Mouse (Mus musculus) G1E (cell line): ENCODE data around the gene Ddx25. TPM values are rescaled to one million over a fixed set of nuclear protein-coding genes. Genes with fewer than 3 reads are reported as not detected.

Experiments used
- ATAC-seq: 2 replicates; pipeline ENCODE4 v1.8.0; 2016; ENCODE audit warnings: mild to moderate bottlenecking; ENCODE audit not compliant: insufficient number of reproducible peaks, poor library complexity, low FRiP score, severe bottlenecking; ENCODE audit errors: extremely low read depth
- DNase-seq: peaks from one replicate; pipeline ENCODE4 v3.0.0; 2012; ENCODE audit warnings: low spot score
- H3K27me3 ChIP-seq: 2 replicates; pipeline ENCODE4 v1.6.1; 2012; ENCODE audit warnings: mild to moderate bottlenecking, low read length, inconsistent platforms; ENCODE audit not compliant: insufficient read depth
- H3K36me3 ChIP-seq: replicated peaks from 2 replicates; pipeline ENCODE3; 2012; ENCODE audit warnings: mild to moderate bottlenecking, inconsistent platforms
- H3K4me1 ChIP-seq: 2 replicates; pipeline ENCODE4 v1.6.1; 2012; ENCODE audit warnings: low read depth, low read length, inconsistent platforms, mixed read lengths; ENCODE audit not compliant: insufficient read depth
- H3K4me3 ChIP-seq: 2 replicates; pipeline ENCODE4 v1.5.1; 2012; ENCODE audit warnings: low read depth, mild to moderate bottlenecking, inconsistent platforms, low read length, moderate library complexity, mixed read lengths
- H3K9me3 ChIP-seq: replicated peaks from 2 replicates; pipeline ENCODE4 v1.6.1; 2012; ENCODE audit warnings: inconsistent platforms
- CTCF ChIP-seq: IDR thresholded peaks from 2 replicates; pipeline ENCODE4 v1.5.1; 2012; ENCODE audit warnings: low read depth, low read length, inconsistent platforms, mixed read lengths
- GATA1 ChIP-seq: IDR thresholded peaks from 2 replicates; pipeline ENCODE4 v1.6.1; 2012; ENCODE audit warnings: borderline replicate concordance, low read length, inconsistent platforms, mixed read lengths
- GATA2 ChIP-seq: IDR thresholded peaks from 2 replicates; pipeline ENCODE4 v1.6.1; 2012; ENCODE audit warnings: low read depth, low read length, inconsistent platforms, borderline replicate concordance
- POLR2AphosphoS5 ChIP-seq: IDR thresholded peaks from 2 replicates; pipeline ENCODE4 v1.6.1; 2012; ENCODE audit warnings: low read depth, low read length, inconsistent platforms; ENCODE audit not compliant: insufficient replicate concordance
- TAL1 ChIP-seq: conservative IDR thresholded peaks from 2 replicates; pipeline ENCODE4 v1.6.1; 2012; ENCODE audit warnings: low read depth, low read length, inconsistent platforms, mixed read lengths
- polyA plus RNA-seq: library from polyadenylated mRNA; stranded (reverse); fragments of >175 nt; gene quantifications from 2 replicates; pipeline ENCODE4 v1.2.3, GENCODE M21; 2012
- total RNA-seq, 2 experiments: library from RNA; stranded (forward) in 1 of 2; stranded (reverse) in 1 of 2; fragments of 200-1000 nt in 1 of 2; fragments of >200 nt in 1 of 2; fragmentation: Nextera tagmentation in 1 of 2; gene quantifications; 2 replicates each; pipeline ENCODE4 v1.2.3; 2014 to 2017

Ddx25 gene
- total and polyA plus RNA-seq, 3 experiments = 0.01 to 0.27 TPM; not detected in 1

DNA sequence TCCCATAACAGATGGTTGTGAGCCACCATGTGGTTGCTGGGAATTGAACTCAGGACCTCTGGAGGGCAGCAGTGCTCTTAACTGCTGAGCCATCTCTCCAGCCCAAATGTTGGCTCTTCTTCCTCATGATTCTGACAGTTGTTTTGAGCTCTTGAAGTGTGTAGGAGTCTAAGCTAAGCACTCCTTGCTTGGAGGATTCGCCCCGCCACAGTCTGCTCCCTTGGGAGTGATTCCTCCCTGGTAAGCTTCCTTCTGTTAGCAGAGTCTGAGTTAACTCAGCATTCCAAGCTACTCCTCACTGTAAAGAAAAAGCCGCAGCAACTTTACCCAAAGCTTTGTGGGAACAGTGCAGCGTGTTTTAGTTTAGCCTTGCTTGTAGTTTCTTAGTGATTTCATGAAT is 69.8 kb downstream of the Ddx25 start:
- ATAC-seq = no peak
- no peaks in the 10 kb centered on the region for H3K4me1 ChIP-seq
- no peak for DNase-seq

More for the DNA sequence above, 69.8 kb downstream of the Ddx25 start:
- Histone ChIP-seq H3K27me3 (no peaks in the 10 kb centered on the region), H3K36me3 (no peaks in the 10 kb centered on the region), H3K9me3 (no peaks in the 10 kb centered on the region), H3K4me3 (no peak overlapping the region)
- TF ChIP-seq GATA1 (no peak), GATA2 (no peak), CTCF (no peak), POLR2AphosphoS5 (no peak), TAL1 (no peak)

Other genes starting within 250 kb of the Ddx25 start
- gene Cdon, start 137.4 kb downstream of the Ddx25 start, total RNA-seq (2014; fragmentation: Nextera tagmentation) = 0.19 TPM in 1 of 2 replicates, not detected in the other
- gene Cdon, start 137.4 kb downstream of the Ddx25 start, total RNA-seq (2017) = 0.52 and 0.93 TPM in 2 replicates
- 0.01 and 0.03 TPM in 2 replicates for gene Cdon, start 137.4 kb downstream of the Ddx25 start, polyA plus RNA-seq
- not detected in 2 replicates for gene Gm1113, start 40.3 kb downstream of the Ddx25 start, total RNA-seq (2014; fragmentation: Nextera tagmentation)
- not detected in 2 replicates for gene Gm1113, start 40.3 kb downstream of the Ddx25 start, total RNA-seq (2017)
- not detected in 2 replicates for gene Gm1113, start 40.3 kb downstream of the Ddx25 start, polyA plus RNA-seq
- gene Pus3, start 67 bp upstream of the Ddx25 start, total RNA-seq (2014; fragmentation: Nextera tagmentation) = 57.3 and 59.2 TPM in 2 replicates
- 45.4 and 52.1 TPM in 2 replicates for gene Pus3, start 67 bp upstream of the Ddx25 start, total RNA-seq (2017)
- 0.95 and 1.6 TPM in 2 replicates for gene Pus3, start 67 bp upstream of the Ddx25 start, polyA plus RNA-seq
- 0.75 and 1.4 TPM in 2 replicates for gene Pate2, start 11.8 kb upstream of the Ddx25 start, total RNA-seq (2014; fragmentation: Nextera tagmentation)
- 0.44 and 0.46 TPM in 2 replicates for gene Pate2, start 11.8 kb upstream of the Ddx25 start, total RNA-seq (2017)
- gene Pate2, start 11.8 kb upstream of the Ddx25 start, polyA plus RNA-seq = 0.21 and 0.51 TPM in 2 replicates
- 17.2 and 27.7 TPM in 2 replicates for gene Hyls1, start 11.9 kb upstream of the Ddx25 start, total RNA-seq (2014; fragmentation: Nextera tagmentation)
- gene Hyls1, start 11.9 kb upstream of the Ddx25 start, total RNA-seq (2017) = 18.6 and 18.9 TPM in 2 replicates
- gene Hyls1, start 11.9 kb upstream of the Ddx25 start, polyA plus RNA-seq = 2.5 and 2.7 TPM in 2 replicates
- gene Pate4, start 53.4 kb upstream of the Ddx25 start, total RNA-seq (2014; fragmentation: Nextera tagmentation) = not detected in 2 replicates
- not detected in 2 replicates for gene Pate4, start 53.4 kb upstream of the Ddx25 start, total RNA-seq (2017)
- gene Pate4, start 53.4 kb upstream of the Ddx25 start, polyA plus RNA-seq = not detected in 2 replicates
- gene Pate3, start 89.7 kb upstream of the Ddx25 start, total RNA-seq (2014; fragmentation: Nextera tagmentation) = not detected in 2 replicates
- gene Pate3, start 89.7 kb upstream of the Ddx25 start, total RNA-seq (2017) = 0.17 TPM in 1 of 2 replicates, not detected in the other
- gene Pate3, start 89.7 kb upstream of the Ddx25 start, polyA plus RNA-seq = not detected in 2 replicates
- gene Pate1, start 128.9 kb upstream of the Ddx25 start, total RNA-seq (2014; fragmentation: Nextera tagmentation) = not detected in 2 replicates
- 0.05 and 0.12 TPM in 2 replicates for gene Pate1, start 128.9 kb upstream of the Ddx25 start, total RNA-seq (2017)
- not detected in 2 replicates for gene Pate1, start 128.9 kb upstream of the Ddx25 start, polyA plus RNA-seq
- gene Gm17677, start 182.5 kb upstream of the Ddx25 start, total RNA-seq (2014; fragmentation: Nextera tagmentation) = not detected in 2 replicates
- not detected in 2 replicates for gene Gm17677, start 182.5 kb upstream of the Ddx25 start, total RNA-seq (2017)
- not detected in 2 replicates for gene Gm17677, start 182.5 kb upstream of the Ddx25 start, polyA plus RNA-seq
- gene Gm17727, start 219.6 kb upstream of the Ddx25 start, total RNA-seq (2014; fragmentation: Nextera tagmentation) = not detected in 2 replicates
- gene Gm17727, start 219.6 kb upstream of the Ddx25 start, total RNA-seq (2017) = not detected in 2 replicates
- not detected in 2 replicates for gene Gm17727, start 219.6 kb upstream of the Ddx25 start, polyA plus RNA-seq
- not detected in 2 replicates for gene Gm27235, start 231.6 kb upstream of the Ddx25 start, total RNA-seq (2014; fragmentation: Nextera tagmentation)
- not detected in 2 replicates for gene Gm27235, start 231.6 kb upstream of the Ddx25 start, total RNA-seq (2017)
- not detected in 2 replicates for gene Gm27235, start 231.6 kb upstream of the Ddx25 start, polyA plus RNA-seq
- gene D730048I06Rik, start 231.6 kb upstream of the Ddx25 start, total RNA-seq (2014; fragmentation: Nextera tagmentation) = not detected in 2 replicates
- gene D730048I06Rik, start 231.6 kb upstream of the Ddx25 start, total RNA-seq (2017) = not detected in 2 replicates
- gene D730048I06Rik, start 231.6 kb upstream of the Ddx25 start, polyA plus RNA-seq = not detected in 2 replicates